Mouse (Mus musculus) gastrocnemius, adult 8-10 months (tissue): Measurements from ENCODE around the gene Tex12. TPM values are rescaled to one million over a fixed set of nuclear protein-coding genes. Genes with fewer than 3 reads are reported as not detected.

Experiments used
- DNase-seq, 2 experiments: peaks; one replicate each; pipeline ENCODE4 v3.0.0; 2022; ENCODE audit warnings: low spot score in 2 of 2
- total RNA-seq, 4 experiments: library from RNA; stranded (reverse); gene quantifications; 2 replicates each; pipeline ENCODE4 v1.2.4; 2022

Tex12 gene
- total RNA-seq, 4 experiments from 2014 or later: not detected

DNA sequence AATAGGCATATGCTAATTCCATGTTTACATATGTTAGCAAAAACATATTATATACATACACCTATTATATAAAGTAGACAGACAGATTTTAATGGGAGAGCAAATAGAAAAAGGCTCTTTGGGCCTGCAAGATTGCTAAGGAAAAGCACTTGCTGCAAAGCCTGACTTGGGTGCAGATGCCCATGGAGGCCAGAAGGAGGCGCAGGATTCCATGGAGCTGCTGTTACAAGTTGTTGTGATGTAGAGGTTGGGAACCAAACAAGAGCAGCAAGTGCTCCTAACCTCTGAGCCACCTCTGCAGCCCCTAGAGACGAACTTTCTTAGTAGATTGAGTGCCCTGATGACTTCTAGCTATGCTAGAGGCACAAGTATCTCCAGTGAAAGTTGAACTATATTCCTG is 42.3 kb downstream of the Tex12 start:
- DNase-seq: no peak

- DNase-seq: no peak
Observed at GRCm38 (mm10) chr9:50515462-50515861, 45.7 kb downstream of the Tex12 start.

DNA sequence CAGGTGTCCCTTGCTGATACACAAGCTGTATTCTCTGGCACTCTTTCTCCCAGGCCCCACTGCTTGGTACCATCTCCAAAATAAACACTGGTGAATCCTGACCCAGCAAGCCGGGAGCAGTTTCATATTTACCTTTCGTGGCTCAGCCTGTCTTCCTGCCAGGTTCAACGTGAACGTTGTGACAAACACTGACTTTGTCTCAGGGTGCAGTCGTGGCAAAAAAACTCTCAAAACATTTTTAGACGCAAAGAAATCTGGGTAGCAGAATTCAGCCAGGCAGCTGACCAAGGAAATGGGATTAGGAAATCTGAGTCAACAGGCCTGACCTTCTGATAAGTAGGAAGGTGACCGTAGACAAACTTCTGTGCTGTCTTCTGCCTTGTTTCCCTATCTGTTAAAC is 53.6 kb downstream of the Tex12 start:
- DNase-seq: no peak

Other genes with a start within 250 kb of the Tex12 start
- 100 to 1,000 TPM; 487 to 681 (median 590) TPM for gene Rpl10-ps3, start 216.4 kb downstream of the Tex12 start, total RNA-seq
- gene Plet1, start 66.8 kb downstream of the Tex12 start, total RNA-seq: under 1 TPM in 2 of 4 experiments, not detected in 2; 0.19 to 0.27 TPM
- gene Pts, start 32.6 kb downstream of the Tex12 start, total RNA-seq: 10 to 100 TPM; 10.1 to 13.7 (median 11.7) TPM
- 1 to 10 TPM in 3 of 4 experiments, under 1 TPM in 1; 0.63 to 2.0 (median 1.6) TPM for gene Il18, start 6.5 kb downstream of the Tex12 start, total RNA-seq
- under 1 TPM; 0.13 to 0.47 (median 0.44) TPM for gene Bco2, start 6.1 kb downstream of the Tex12 start, total RNA-seq
- 100 to 1,000 TPM; 290 to 337 (median 311) TPM for gene Sdhd, start 42.5 kb upstream of the Tex12 start, total RNA-seq
- gene Timm8b, start 42.6 kb upstream of the Tex12 start, total RNA-seq: 100 to 1,000 TPM; 197 to 232 (median 214) TPM
- under 1 TPM in 2 of 4 experiments, not detected in 2; 0.27 to 0.80 TPM for gene Pih1d2, start 56.0 kb upstream of the Tex12 start, total RNA-seq
- gene Nkapd1, start 56.1 kb upstream of the Tex12 start, total RNA-seq: 10 to 100 TPM; 10.2 to 12.4 (median 11.1) TPM
- gene Dlat, start 98.5 kb upstream of the Tex12 start, total RNA-seq: 100 to 1,000 TPM; 159 to 224 (median 179) TPM
- 1 to 10 TPM; 2.0 to 2.5 (median 2.1) TPM for gene Dixdc1, start 178.2 kb upstream of the Tex12 start, total RNA-seq
- gene 2310030G06Rik, start 185.2 kb upstream of the Tex12 start, total RNA-seq: 1 to 10 TPM; 2.9 to 5.9 (median 4.8) TPM
- 1,000 to 10,000 TPM; 1,194 to 1,381 (median 1,261) TPM for gene Cryab, start 190.0 kb upstream of the Tex12 start, total RNA-seq
- 100 to 1,000 TPM; 118 to 146 (median 133) TPM for gene Hspb2, start 191.0 kb upstream of the Tex12 start, total RNA-seq
- gene Fdxacb1, start 206.9 kb upstream of the Tex12 start, total RNA-seq: 1 to 10 TPM; 2.7 to 6.1 (median 3.4) TPM
- gene Alg9, start 213.7 kb upstream of the Tex12 start, total RNA-seq: 10 to 100 TPM in 1 of 4 experiments, 1 to 10 TPM in 3; 8.0 to 11.0 (median 9.3) TPM
- gene 1110032A03Rik, start 214.2 kb upstream of the Tex12 start, total RNA-seq: 10 to 100 TPM; 12.1 to 15.4 (median 13.8) TPM